Mouse (Mus musculus): ENCODE data around the gene Gm6899. TPM values are rescaled to one million over a fixed set of nuclear protein-coding genes. Genes with fewer than 3 reads are reported as not detected.
A peak's percentile ranks its signal among the peaks of the same experiment; 100 is the strongest.

Gene Gm6899
- not detected in 2 replicates for polyA plus RNA-seq (2015; fragmentation: Nextera tagmentation; extraction: Ambion mirVana)

- Histone ChIP-seq H3K9me3 (replicated peaks) (no peaks in the 10 kb centered on the region), H3K36me3 (ENCODE audit: poor library complexity, severe bottlenecking) (no peaks in the 10 kb centered on the region), H3K4me2 (peak within 1 kb of the TSS; percentile 83), H3K9ac (peak within 1 kb of the TSS; percentile 81), H3K27ac (peak within 1 kb of the TSS; percentile 44), H3K27me3 (no peaks in the 10 kb centered on the region), H3K4me1 (peaks cover 16% of the 10 kb centered on the region), H3K4me3 (peak within 1 kb of the TSS; percentile 67)
- under 1% methylated on average over 60 of the region's 60 CpGs for WGBS
- peak; percentile 98 for ATAC-seq
Measured at GRCm38 (mm10) chr11:26593061-26594059, at the start of gene Gm6899, which contains the start of gene Vrk2. Gene Gm6899 (plus strand): TSS chr11:26593241. Gene Vrk2 (minus strand): TSS chr11:26593999.

GRCm38 (mm10) chr11:26551551-26551950 lies 41.5 kb upstream of the Gm6899 start:
- no peak overlapping the region for H3K27ac ChIP-seq
- no peaks in the 10 kb centered on the region for H3K4me1 ChIP-seq
- no peak overlapping the region for H3K4me3 ChIP-seq
- no peak overlapping the region for H3K4me2 ChIP-seq
- 92% methylated on average over 3 of the region's 3 CpGs for WGBS
- no peak for ATAC-seq
- no peaks in the 10 kb centered on the region for H3K9me3 ChIP-seq (replicated peaks)
- no peaks in the 10 kb centered on the region for H3K27me3 ChIP-seq
- H3K9ac ChIP-seq, result no peak overlapping the region
- no peaks in the 10 kb centered on the region for H3K36me3 ChIP-seq (ENCODE audit: poor library complexity, severe bottlenecking)

GRCm38 (mm10) chr11:26585409-26586366 lies 7.4 kb upstream of the Gm6899 start:
- peak overlapping the region; percentile 69 for H3K27ac ChIP-seq
- WGBS, result 66% methylated on average over 17 of the region's 17 CpGs
- ATAC-seq, result peak; percentile 77

GRCm38 (mm10) chr11:26586367-26587183 lies 6.5 kb upstream of the Gm6899 start:
- peak; percentile 87 for ATAC-seq
- 78% methylated on average over 6 of the region's 6 CpGs for WGBS

More at GRCm38 (mm10) chr11:26585409-26586366, 7.4 kb upstream of the Gm6899 start:
- H3K9me3 ChIP-seq (replicated peaks), result no peaks in the 10 kb centered on the region
- no peak overlapping the region for H3K4me2 ChIP-seq
- no peaks in the 10 kb centered on the region for H3K36me3 ChIP-seq (ENCODE audit: poor library complexity, severe bottlenecking)
- no peaks in the 10 kb centered on the region for H3K27me3 ChIP-seq
- peaks cover 8% of the 10 kb centered on the region; the same call in 1 of the 2 replicates for H3K4me1 ChIP-seq
- no peak overlapping the region for H3K9ac ChIP-seq
- H3K4me3 ChIP-seq, result no peak overlapping the region

GRCm38 (mm10) chr11:26587184-26587524 lies 5.9 kb upstream of the Gm6899 start:
- 94% methylated on average over 1 of the region's 1 CpGs for WGBS
- 0 out of 2 replicates have a peak, but pooled peaks have one; percentile 7 for ATAC-seq
- H3K4me1 ChIP-seq, result peaks cover 8% of the 10 kb centered on the region; the same call in 1 of the 2 replicates
- 0 out of 2 replicates have a peak overlapping the region, but pooled peaks have one; percentile 1 for H3K27ac ChIP-seq
- no peak overlapping the region for H3K4me2 ChIP-seq
- no peaks in the 10 kb centered on the region for H3K9me3 ChIP-seq (replicated peaks)
- no peaks in the 10 kb centered on the region for H3K36me3 ChIP-seq (ENCODE audit: poor library complexity, severe bottlenecking)
- H3K4me3 ChIP-seq, result no peak overlapping the region
- no peak overlapping the region for H3K9ac ChIP-seq
- H3K27me3 ChIP-seq, result no peaks in the 10 kb centered on the region

More at GRCm38 (mm10) chr11:26586367-26587183, 6.5 kb upstream of the Gm6899 start:
- H3K9me3 ChIP-seq (replicated peaks), result no peaks in the 10 kb centered on the region
- no peak overlapping the region for H3K4me2 ChIP-seq
- H3K4me3 ChIP-seq, result no peak overlapping the region
- peaks cover 8% of the 10 kb centered on the region; the same call in 1 of the 2 replicates for H3K4me1 ChIP-seq
- no peak overlapping the region for H3K9ac ChIP-seq
- H3K27ac ChIP-seq, result 0 out of 2 replicates have a peak overlapping the region, but pooled peaks have one; percentile 1
- no peaks in the 10 kb centered on the region for H3K36me3 ChIP-seq (ENCODE audit: poor library complexity, severe bottlenecking)
- H3K27me3 ChIP-seq, result no peaks in the 10 kb centered on the region

- peak overlapping the region; percentile 83 for H3K4me2 ChIP-seq
- no peaks in the 10 kb centered on the region for H3K9me3 ChIP-seq (replicated peaks)
- WGBS, result 23% methylated on average over 6 of the region's 6 CpGs
- H3K4me3 ChIP-seq, result peak overlapping the region; percentile 67
- no peaks in the 10 kb centered on the region for H3K27me3 ChIP-seq
- H3K36me3 ChIP-seq (ENCODE audit: poor library complexity, severe bottlenecking), result no peaks in the 10 kb centered on the region
- ATAC-seq, result no peak
- no peak overlapping the region for H3K27ac ChIP-seq
- peaks cover 16% of the 10 kb centered on the region for H3K4me1 ChIP-seq
- peak overlapping the region; percentile 81 for H3K9ac ChIP-seq
Measured at GRCm38 (mm10) chr11:26592395-26593053, 517 bp upstream of the Gm6899 start.

GRCm38 (mm10) chr11:26594487-26594886 lies 1.4 kb downstream of the Gm6899 start:
- WGBS, result 100% methylated on average over 1 of the region's 1 CpGs
- H3K9me3 ChIP-seq (replicated peaks), result no peaks in the 10 kb centered on the region
- H3K9ac ChIP-seq, result no peak overlapping the region
- no peak overlapping the region for H3K4me3 ChIP-seq
- no peak overlapping the region for H3K4me2 ChIP-seq
- ATAC-seq, result no peak
- peaks cover 16% of the 10 kb centered on the region for H3K4me1 ChIP-seq
- H3K27me3 ChIP-seq, result no peaks in the 10 kb centered on the region
- no peak overlapping the region for H3K27ac ChIP-seq
- H3K36me3 ChIP-seq (ENCODE audit: poor library complexity, severe bottlenecking), result no peaks in the 10 kb centered on the region

GRCm38 (mm10) chr11:26596186-26596585 lies 3.1 kb downstream of the Gm6899 start:
- Histone ChIP-seq H3K9me3 (replicated peaks) (no peaks in the 10 kb centered on the region), H3K27me3 (no peaks in the 10 kb centered on the region), H3K27ac (no peak overlapping the region), H3K36me3 (ENCODE audit: poor library complexity, severe bottlenecking) (no peaks in the 10 kb centered on the region), H3K9ac (no peak overlapping the region), H3K4me1 (peaks cover 16% of the 10 kb centered on the region), H3K4me3 (no peak overlapping the region), H3K4me2 (no peak overlapping the region)
- ATAC-seq, result no peak; the same call in 1 of the 2 replicates
- WGBS, result 94% methylated on average over 1 of the region's 1 CpGs

- H3K9me3 ChIP-seq (replicated peaks), result no peaks in the 10 kb centered on the region
- H3K9ac ChIP-seq, result no peak overlapping the region
- H3K27ac ChIP-seq, result no peak overlapping the region
- 83% methylated on average over 6 of the region's 6 CpGs for WGBS
- ATAC-seq, result no peak
- H3K4me2 ChIP-seq, result no peak overlapping the region
- H3K36me3 ChIP-seq (ENCODE audit: poor library complexity, severe bottlenecking), result no peaks in the 10 kb centered on the region
- H3K4me1 ChIP-seq, result peaks cover 16% of the 10 kb centered on the region
- no peak overlapping the region for H3K4me3 ChIP-seq
- no peaks in the 10 kb centered on the region for H3K27me3 ChIP-seq
Measured at GRCm38 (mm10) chr11:26597145-26597544, 4.1 kb downstream of the Gm6899 start.

- Histone ChIP-seq H3K9ac (no peak overlapping the region), H3K9me3 (replicated peaks) (no peaks in the 10 kb centered on the region), H3K27ac (no peak overlapping the region), H3K4me3 (no peak overlapping the region), H3K4me1 (peaks cover 10% of the 10 kb centered on the region), H3K27me3 (no peaks in the 10 kb centered on the region), H3K4me2 (no peak overlapping the region), H3K36me3 (ENCODE audit: poor library complexity, severe bottlenecking) (no peaks in the 10 kb centered on the region)
- ATAC-seq, result no peak
- 83% methylated on average over 6 of the region's 6 CpGs for WGBS
Measured at GRCm38 (mm10) chr11:26597761-26598160, 4.7 kb downstream of the Gm6899 start.
